Mouse (Mus musculus) right cerebral cortex, postnatal 14 days (tissue): ENCODE measurements around the gene Narfl.
"Not testable (repeated sequence)": the region's sequence is repeated elsewhere in the genome, so short reads cannot be mapped to it uniquely, and the experiment has no call there.

Experiments
- DNase-seq: peaks from one replicate; pipeline ENCODE4 v3.0.0; 2022

Narfl gene

DNA sequence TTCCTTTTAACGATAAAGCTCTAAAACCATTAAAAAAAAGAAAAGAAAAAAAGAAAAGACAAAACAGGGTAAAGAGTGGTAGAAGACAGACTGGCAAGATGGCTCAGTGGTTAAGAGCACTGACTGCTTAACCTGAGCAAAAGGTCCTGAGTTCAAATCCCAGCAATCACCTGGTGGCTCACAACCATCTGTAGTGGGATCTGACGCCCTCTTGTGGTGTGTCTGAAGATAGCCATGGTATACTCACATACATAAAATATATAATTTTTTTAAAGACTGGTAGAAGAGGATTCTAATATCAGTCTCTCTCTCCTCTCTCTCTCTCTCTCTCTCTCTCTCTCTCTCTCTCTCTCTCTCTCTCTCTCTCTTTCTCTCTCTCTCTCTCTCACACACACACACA lies 33.9 kb downstream of the Narfl start:
- not testable (repeated sequence) for DNase-seq

DNA sequence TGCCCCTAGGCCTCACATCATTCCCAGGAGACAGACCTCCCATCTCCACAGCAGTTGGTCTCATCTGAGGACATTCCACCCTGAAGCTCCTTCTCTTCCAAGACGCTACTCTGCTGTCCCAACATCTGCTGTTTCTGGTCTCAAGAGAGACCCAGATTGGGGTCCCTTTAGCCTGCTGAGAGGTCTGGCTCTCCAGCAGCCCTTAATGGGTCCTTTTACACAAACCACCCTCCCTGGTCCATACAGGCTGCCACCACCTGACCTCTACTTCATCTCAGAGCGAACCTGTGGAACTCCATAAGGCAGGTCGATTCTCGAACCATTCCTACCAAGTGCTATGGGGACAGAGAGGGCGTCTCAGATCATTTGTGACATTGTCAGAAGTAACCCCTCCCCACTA lies 34.5 kb downstream of the Narfl start:
- no peak for DNase-seq

DNA sequence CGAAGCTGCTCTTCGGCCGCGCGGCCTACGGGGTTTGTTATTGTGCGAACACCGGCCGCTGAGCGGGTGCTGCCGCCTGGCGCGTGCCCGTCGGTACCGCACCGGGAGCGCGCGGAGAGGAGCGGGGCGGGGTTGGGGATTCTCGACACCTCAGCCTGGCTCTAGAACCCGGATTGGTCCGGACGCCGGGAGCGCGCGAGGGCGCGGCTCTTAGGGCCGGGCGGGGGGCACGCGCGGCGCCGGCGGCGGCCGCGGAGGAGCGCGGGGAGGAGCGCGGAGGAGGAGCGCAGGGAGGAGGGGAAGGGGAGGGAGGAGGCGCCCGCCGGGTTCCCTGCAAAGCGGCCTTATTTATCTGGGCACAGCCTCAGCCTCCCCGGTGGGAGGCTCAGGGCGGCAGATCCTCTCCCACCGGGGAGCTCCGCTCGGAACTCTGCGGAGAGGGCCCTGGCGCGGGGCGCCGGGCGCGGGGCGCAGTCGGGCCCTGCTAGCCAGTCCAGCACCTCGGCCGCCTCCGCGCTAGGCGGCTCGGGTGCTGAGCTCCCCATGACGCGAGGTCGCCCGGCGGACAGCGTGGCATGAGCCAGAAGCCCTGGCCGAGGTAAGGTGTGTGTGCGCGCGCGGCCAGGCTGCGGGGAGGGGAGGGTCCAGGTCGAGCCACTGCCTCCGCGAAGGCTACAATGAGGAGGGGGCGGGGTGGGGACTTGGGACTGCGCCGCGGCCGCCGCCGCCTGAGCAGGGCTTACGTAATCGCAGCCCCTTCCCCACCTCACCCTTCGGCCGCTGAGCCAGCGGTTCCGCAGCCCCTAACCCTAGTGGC lies 35.4 kb downstream of the Narfl start, which contains the start of gene Fbxl16:
TSS of gene Fbxl16 (plus strand) at position 297 of the 817 bp plus-strand sequence.
- peak; percentile 87 for DNase-seq

DNA sequence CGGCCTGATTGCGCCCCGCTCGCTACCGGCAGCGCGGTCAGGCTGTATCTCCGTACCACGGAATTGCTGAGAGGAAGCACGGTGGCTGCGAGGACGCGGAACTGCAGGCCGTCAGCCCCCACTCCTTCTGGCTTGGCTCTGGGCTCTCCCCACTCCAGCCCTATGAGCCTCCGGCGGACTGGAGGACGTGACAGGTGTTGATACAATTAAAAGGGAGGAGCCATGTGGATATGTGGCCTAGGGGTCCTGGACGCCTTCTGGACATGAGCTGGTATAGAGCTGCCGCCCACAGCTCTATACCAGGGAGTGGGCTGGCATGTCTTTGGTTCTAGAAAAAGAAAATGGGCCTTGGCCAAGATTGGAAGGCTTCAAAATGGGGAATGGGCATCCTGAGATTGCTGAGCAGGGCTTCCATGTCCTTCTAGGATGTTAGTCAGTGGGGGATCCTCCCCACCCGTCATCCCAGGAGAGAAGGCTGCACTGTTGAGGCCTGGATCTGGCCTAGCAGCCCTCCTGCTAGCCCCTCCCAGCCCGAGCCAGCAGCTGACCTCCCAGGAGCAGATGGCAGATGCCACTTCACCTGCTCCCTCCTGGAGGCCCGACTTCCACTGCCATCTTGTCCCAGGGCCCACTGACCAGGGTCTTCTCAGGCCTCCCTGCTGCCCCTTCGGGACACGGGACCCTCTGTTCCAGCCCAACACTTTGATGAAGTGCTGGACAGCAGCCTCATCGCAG lies 36.2 kb downstream of the Narfl start:
- peak; percentile 53 for DNase-seq

DNA sequence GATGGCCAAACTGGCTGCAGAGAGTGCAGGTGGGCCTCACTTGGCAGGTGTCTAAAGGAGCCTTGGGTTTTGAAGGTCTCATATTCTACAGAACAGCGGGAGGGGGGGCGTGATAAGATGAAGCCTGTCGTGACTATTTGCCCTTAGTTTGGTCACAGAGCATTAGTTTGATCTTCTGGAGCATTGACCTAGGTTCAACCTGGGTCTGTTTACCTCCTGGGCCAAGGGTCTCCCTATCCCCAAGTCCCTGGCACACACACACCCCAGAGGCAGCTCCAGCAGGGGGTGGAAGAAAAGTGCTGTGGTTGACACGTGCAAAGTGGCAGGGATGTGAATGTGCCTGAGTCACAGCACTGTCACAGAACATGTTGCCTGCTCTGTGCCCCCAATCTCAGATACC lies 37.3 kb downstream of the Narfl start:
- DNase-seq: no peak

DNA sequence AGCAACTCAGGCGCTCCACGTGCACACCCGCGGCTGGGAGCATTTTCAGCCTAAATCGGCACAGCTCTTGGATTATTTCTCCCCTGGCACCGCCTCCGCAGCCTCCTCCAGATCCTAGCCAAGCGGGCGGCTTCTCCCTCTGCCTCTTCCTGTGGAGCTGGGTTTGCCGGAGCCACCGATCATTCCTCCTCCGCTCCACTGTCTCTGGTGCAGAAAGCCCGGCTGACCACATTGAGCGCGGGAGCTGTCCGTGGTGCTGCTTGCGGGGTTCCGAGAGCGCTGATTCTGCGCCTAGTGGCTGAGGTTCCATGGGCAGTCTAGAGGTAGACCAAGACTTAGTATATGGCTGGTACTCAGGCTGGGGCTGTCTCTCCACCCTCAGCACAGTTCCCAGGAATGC lies 39.9 kb downstream of the Narfl start:
- peak; percentile 79 for DNase-seq

DNA sequence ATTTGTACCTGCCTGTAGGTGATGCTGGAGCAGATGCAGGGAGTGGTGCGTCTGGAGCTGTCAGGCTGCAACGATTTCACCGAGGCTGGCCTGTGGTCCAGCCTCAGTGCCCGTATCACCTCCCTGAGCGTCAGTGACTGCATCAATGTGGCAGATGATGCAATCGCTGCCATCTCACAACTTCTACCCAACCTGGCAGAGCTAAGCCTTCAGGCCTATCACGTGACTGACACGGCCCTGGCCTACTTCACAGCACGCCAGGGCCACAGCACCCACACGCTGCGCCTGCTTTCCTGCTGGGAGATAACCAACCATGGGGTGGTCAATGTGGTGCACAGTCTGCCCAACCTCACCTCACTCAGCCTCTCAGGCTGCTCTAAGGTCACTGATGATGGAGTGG lies 44.1 kb downstream of the Narfl start:
- DNase-seq: no peak

DNA sequence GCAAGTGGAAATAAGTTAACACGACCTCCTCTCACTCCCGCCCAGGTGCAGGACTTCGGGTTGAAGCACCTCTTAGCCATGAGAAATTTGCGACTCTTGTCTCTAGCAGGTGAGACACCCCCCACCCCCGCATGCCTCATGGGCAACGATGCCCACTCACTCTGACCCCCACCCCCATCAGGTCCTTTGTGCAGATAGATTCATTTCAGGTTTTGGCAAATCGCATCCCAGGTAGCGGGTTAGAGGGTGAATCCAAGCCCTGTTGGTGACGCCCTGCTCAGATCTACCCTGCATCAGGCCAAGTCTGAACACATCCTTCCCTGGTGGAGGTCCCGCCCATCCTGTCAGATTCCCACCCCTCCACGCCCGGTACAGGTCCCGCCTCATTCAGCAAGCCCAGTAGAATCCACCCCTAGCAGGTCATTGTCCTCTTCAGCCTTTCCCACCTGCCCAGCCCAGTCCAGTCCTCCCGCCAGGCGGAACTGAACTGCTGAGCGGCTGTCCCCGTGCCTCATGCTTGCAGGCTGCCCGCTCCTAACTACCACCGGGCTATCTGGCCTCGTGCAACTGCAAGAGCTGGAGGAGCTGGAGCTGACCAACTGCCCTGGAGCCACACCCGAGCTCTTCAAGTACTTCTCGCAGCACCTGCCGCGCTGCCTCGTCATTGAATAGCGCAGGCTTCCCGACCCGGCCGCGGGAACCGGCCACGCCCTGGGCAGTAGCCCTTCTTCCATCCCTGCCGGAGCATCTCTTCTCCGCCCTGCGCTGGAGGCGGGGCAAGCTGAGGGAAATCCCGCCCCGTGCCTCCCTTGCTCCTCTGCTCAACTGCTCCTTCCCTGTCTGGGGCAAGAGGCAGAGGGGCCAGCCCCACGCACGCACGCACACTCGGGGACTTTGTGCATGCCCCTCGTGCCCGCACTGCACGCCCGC lies 45.5 kb downstream of the Narfl start:
- no peak for DNase-seq

DNA sequence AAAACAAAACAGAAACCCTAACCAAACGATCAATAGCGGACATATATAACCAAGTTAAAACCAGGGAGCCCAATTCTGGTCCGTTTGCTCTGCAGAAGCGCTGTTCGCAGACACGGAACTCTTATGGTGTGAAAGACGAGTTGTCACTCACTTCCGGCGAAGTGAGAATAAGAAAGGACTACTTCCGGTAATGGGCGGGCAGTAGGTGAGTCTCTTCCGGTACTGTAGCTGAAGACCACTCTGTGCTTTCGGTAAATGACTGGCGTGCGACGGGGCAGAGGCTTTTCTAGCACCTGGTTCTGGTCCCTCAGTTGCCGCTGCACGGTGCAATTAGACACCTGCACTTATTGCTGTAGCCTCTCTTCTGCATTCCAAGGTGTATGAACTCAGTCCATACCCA lies 49.9 kb downstream of the Narfl start, which contains the start of gene Wdr24:
TSS of gene Wdr24 (plus strand) at position 176 of the 400 bp plus-strand sequence.
- peak; percentile 59 for DNase-seq

DNA sequence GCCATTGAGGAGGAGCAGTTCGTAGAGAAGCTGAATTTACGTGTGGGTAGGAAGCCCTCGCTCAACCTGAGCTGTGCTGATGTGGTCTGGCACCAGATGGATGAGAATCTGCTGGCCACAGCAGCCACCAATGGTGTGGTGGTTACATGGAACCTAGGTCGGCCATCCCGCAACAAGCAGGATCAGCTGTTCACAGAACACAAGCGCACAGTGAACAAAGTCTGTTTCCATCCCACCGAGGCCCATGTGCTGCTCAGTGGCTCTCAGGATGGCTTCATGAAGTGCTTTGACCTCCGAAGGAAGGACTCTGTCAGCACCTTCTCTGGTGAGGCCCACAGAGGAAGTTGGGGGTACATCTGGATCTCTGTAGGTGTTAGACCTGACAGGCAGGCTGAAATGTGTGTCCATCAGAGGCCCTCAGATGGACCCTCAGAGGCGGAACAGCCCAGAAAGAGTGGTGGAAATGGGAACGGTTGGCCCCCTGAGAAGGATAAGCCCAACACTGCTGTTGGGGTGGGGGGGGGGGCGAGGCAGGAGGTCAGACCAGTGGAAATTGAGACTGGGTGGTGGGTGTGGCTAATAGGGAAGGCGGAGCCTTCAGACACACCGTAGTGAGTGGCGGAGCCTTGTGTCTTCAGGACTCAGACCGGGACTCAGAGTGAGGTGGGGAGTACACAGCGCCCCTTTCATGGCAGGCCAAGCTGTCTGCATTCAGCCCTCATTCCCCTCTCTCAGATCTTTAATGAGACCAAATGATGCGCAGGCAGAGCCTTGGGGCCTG lies 51.0 kb downstream of the Narfl start:
- DNase-seq: no peak

DNA sequence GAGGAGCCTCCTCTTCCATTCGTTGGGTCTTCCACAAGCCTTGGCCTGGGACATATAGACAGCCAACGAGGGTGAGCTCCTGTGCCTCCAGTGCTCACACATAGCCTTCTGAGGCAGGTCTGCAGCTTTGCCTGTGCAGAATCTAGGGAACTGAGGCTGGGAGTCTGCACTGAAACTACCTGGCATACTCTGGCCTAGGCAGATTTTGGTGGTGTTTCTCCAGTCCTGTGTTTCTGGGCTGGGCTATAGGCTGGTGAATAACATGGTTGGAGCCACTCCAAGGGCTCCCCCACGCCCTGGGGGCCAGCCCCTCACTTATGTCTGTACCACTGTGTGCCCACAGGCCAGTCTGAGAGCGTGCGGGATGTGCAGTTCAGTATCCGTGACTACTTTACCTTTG lies 51.7 kb downstream of the Narfl start:
- DNase-seq: no peak

DNA sequence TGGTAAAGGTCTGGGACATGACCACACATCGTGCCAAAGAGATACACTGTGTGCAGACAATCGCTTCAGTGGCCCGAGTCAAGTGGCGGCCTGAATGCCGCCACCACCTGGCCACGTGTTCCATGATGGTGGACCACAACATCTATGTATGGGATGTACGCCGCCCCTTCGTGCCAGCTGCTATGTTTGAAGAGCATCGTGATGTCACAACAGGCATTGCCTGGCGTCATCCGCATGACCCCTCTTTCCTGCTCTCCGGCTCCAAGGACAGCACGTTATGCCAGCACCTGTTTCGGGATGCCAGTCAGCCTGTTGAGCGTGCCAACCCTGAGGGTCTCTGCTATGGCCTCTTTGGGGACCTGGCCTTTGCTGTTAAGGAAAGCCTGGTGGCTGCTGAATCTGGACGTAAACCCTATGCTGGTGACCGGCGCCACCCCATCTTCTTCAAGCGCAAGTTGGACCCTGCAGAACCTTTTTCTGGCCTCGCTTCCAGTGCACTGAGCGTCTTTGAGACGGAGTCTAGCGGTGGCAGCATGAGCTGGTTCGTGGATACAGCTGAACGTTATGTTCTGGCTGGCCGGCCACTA lies 52.5 kb downstream of the Narfl start:
- no peak for DNase-seq

DNA sequence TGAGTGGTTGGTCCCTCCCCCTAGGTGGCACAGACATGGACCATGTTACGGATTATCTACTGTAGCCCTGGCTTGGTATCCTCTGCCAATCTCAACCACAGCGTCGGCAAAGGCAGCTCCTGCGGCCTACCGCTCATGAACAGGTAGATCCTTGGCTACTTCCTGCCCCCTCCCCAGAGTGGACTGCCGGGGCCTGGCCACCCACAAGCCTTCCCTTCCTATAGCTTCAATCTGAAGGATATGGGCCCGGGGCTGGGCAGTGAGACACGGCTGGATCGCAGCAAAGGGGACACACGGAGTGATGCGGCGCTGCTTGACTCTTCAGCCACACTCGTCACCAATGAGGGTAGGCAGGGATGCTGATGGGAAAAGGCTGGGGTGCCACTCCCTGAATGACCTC lies 53.4 kb downstream of the Narfl start:
- no peak for DNase-seq

DNA sequence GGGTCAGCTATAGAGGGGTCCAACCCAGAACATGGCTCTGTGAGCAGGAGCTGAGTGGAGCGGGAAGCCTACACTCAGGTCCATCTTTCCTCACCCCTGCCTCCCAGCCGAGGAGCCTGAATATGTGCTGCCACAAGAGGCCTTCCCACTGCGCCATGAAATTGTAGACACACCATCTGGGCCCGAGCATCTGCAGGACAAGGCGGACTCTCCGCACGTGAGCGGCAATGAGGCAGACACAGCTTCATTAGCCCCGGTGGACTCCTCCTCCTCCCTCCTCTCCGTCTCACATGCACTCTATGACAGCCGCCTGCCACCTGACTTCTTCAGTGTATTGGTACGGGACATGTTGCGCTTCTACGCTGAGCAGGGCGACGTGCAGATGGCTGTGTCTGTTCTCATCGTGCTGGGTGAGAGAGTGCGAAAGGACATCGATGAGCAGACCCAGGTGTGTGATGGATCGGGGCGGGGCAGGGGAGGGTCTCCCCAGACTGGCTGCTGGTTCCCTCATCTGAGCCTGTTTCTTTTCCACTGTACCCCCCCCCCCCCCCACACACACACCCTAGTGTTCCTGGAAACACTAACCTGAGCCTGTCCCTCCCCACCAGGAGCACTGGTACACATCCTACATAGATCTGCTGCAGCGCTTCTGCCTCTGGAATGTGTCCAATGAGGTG lies 54.1 kb downstream of the Narfl start:
- DNase-seq: no peak

DNA sequence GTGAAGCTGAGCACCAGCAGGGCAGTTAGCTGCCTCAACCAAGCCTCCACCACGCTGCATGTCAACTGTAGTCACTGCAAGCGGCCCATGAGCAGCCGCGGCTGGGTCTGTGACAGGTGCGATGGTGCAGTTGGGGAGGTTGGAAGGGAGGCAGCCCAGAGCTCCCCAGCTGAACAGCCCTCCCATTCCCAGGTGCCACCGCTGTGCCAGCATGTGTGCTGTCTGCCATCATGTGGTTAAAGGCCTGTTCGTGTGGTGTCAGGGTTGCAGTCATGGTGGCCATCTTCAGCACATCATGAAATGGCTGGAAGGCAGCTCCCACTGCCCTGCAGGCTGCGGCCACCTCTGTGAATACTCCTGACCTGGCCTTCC lies 54.6 kb downstream of the Narfl start:
- DNase-seq: no peak

DNA sequence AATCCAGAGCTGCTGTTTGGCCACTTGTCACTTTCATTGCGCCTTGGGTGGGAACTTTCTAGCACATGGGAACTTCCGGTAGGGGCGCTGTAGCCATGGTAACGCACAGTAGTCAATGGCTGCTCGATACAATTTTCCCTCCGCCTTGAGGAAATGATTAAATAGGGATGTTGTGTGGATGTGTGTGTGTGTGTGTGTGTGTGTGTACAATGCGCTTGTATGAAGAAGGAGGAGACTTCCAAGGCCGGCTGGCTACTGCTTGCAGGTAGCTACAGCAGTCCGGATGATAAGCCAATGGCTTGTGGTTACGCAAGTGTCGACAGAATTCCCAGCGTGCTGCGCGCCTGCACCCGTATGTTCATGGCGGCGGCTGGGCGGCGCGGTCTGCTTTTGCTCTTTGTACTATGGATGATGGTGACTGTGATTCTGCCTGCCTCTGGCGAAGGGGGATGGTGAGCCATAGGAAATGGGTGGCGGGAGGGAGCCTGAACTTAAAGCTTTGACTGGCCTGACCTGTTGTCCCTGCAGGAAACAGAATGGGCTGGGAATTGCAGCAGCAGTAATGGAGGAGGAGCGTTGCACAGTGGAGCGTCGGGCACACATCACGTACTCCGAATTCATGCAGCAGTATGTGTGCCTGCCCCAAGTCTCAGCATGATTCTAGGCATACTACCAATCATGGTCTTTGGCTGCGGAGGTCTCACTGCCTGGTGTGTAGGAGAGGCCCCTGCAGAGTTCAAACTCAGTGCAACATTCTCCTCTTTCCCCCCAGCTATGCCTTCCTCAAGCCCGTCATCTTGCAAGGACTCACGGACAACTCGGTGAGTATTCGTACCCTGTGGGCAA lies 55.4 kb downstream of the Narfl start, which contains the start of gene Jmjd8:
TSS of gene Jmjd8 (plus strand) at position 156 of the 846 bp plus-strand sequence.
- DNase-seq: peak; percentile 86

DNA sequence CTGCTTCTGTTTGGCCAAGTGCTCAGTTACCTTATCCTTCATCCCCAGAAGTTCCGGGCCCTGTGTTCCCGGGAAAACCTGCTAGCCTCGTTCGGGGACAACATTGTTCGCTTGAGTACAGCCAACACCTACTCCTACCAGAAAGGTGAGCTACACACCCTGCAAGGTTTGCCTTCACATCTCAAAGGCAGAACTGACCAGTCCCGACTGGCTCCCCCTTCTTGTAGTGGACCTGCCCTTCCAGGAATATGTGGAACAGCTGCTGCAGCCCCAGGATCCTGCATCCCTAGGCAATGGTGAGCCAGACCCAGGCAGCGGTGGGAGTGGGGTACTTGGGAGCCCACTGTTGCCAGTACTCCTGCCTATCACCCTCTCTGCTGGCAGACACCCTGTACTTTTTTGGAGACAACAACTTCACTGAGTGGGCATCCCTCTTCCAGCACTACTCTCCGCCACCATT lies 56.0 kb downstream of the Narfl start:
- no peak for DNase-seq

DNA sequence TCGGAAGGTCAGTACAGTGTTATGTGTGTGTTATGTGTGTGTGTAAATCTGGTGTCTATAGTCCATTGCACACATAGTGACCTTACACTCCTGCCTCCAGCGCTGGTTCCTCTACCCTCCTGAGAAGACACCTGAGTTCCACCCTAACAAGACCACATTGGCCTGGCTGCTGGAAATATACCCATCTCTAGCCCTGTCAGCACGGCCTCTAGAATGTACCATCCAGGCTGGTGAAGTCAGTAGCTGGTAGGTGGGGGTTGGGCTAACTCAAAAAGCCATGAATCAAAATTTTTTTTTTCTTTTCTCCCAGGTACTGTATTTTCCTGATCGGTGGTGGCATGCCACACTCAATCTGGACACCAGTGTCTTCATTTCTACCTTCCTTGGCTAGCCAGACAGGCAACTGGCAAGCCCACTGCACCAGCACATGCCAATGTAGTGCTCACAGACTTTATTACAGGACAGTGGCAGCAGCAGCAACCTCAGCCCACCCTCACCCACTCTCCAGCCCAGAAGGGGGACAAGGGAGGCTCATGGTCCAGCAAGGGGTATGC lies 56.7 kb downstream of the Narfl start:
- no peak for DNase-seq

DNA sequence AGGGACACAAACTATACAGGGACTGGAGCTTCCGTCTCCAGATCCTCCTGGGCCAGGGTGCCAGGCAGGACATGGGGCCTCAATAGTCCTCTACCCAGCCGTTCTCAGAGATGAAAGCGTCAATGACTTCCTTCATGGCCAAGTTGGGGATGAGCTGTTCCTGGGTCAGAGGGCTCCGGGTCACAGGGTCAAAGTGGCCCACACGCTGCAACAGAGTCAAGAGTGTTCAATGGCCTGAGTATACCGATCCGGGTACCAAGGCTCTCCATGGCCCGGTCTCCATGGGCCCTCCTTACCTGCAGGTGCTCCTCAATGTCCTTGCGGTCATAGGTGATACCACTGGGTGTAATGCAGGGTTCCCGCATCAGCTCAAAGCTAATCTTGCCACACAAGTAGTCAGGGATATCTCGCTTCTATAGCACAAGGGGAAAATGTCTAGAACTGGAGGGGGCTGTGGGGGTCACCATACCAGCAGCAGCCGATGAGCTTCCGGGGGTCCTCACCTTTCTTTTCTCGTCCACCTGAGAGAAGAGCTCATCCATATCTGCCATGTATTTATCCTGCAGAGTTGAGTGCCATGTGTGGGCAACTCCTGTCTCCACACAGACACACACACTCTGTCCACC lies 57.3 kb downstream of the Narfl start:
- DNase-seq: no peak
